Mouse (Mus musculus) thymus, postnatal 0 days (tissue): ENCODE data around the gene Slit3. TPM values are rescaled to one million over a fixed set of nuclear protein-coding genes. Genes with fewer than 3 reads are reported as not detected.
A peak's percentile ranks its signal among the peaks of the same experiment; 100 is the strongest.

Experiments
- DNase-seq: peaks from one replicate; pipeline ENCODE4 v3.0.0-alpha.2; 2015; ENCODE audit warnings: low spot score
- polyA plus RNA-seq: library from polyadenylated mRNA; unstranded; fragments of >200 nt; fragmentation: Nextera tagmentation; extraction: Ambion mirVana; gene quantifications from 2 replicates; pipeline ENCODE4 v1.2.1, GENCODE M21; 2015

Gene Slit3
- polyA plus RNA-seq, 1 experiment from 2014 or later, result 2.1 TPM

DNA sequence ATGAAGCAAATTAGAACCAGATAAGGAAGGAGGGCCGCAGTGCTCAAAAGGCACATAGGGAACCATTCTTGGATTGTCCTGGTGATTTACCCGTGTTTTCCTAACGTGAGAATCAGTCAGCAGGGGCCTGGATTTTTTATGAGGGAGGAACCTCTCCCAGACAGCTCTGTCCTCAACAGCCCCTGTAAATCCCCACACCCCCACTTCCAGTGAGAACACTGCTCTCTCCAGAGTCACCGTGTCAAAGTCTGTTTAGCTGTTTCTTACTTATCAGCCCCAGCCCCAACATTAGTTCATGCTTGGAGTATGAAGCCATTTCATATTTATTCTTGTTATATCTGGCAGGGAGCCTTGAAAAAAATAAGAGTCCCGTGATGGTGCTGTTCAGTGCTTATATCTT lies 272.8 kb downstream of the Slit3 start:
- DNase-seq, result no peak

DNA sequence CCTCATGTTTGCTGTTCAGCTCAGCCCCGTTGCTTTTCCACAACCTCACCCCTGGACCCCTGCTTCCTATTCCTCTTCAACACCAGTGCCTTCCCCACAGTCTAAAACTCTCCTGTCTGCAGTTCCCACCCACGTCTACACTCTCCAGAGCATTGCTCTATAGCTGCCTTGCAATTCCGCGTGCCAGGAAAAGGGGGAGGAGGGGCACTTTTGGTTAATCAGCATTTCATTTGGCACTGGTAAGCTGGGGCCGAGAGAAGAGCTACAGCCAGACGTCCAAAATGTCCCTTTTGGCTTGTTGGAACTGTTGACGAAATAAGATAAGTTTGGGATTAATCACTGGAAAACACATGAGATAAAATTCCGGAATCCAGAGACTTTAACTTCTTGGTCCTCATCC lies 274.4 kb downstream of the Slit3 start:
- no peak for DNase-seq

DNA sequence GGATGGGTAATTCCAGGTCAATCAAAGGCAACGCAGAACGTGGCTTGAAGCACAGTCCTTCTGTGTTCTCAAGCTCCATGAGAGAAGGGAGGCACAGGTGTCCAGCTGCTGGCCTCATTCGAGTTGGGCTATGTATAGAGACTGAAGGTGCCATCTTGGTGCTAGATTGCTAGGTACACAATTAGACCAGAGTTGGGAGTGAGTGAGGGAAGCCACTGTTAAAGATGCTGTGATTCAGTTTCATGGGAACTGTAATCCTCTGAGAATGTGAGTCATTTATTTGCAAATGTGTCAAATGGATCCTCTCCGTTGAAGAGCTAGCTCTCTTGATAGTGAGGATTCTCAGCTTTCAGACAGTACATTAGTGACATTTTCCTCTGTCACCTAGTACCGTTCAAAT lies 277.3 kb downstream of the Slit3 start:
- no peak for DNase-seq

DNA sequence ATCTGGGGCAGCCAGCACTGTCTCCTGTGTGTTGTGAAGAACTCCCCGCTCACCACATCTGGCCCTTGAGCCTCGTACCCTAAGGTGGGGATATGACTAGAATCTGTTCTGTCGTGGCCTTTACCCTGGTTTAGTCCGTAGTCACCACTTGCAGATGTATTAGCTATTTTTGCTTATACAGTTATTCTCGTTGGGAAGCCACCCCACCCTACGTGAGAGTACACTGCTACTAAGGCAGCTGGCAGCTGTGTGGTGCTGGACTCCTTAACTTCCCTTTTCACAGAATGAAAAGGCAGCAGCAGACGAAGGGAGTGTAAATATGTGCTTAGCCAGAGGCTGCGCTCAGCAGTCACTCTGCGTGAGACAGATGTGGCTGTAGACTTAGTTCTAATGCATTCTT lies 282.5 kb downstream of the Slit3 start:
- no peak for DNase-seq

DNA sequence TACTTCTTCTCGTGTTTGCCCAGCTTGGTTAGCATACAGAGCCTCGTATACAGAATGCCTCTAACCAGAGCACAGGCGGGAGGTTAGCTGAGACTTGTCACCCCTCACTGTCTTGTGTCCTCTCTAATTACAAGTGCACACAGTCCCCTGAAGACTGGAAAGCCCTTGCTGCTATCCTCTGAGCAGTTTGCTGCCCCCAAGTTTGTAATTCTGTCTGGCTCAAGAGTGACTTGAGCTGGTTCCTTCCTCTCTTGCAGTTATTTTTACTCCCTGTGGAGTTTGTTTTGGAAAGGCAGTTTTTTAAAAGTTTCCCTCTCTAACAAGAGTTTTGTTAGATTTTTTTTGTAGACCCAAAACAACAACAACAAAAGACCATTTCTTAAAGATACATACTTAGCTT lies 285.0 kb downstream of the Slit3 start:
- DNase-seq, result no peak

DNA sequence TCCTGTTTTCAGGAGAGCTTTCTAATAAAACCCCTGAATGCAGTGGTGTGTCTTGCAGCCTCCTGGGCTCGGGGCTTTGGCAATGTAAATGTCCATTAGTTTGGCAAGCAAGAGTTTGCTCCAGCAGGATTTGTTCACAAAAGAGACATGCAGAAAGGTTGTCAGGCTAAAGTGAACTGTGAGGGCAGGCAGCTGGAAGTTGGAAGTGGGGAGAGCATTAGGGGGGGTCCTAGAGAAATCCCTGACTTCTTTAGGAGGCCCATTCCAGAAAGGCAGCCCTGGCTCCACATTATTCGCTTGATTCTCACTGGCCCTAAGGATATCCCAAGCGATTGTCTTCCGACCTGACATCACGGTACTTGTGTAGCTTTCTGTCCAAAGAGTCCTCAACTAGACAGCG lies 285.5 kb downstream of the Slit3 start:
- no peak for DNase-seq

GRCm38 (mm10) chr11:35407341-35408154 lies 286.5 kb downstream of the Slit3 start:
- peak; percentile 54 for DNase-seq

- DNase-seq, result no peak
Observed at GRCm38 (mm10) chr11:35410431-35410830, 289.4 kb downstream of the Slit3 start.

DNA sequence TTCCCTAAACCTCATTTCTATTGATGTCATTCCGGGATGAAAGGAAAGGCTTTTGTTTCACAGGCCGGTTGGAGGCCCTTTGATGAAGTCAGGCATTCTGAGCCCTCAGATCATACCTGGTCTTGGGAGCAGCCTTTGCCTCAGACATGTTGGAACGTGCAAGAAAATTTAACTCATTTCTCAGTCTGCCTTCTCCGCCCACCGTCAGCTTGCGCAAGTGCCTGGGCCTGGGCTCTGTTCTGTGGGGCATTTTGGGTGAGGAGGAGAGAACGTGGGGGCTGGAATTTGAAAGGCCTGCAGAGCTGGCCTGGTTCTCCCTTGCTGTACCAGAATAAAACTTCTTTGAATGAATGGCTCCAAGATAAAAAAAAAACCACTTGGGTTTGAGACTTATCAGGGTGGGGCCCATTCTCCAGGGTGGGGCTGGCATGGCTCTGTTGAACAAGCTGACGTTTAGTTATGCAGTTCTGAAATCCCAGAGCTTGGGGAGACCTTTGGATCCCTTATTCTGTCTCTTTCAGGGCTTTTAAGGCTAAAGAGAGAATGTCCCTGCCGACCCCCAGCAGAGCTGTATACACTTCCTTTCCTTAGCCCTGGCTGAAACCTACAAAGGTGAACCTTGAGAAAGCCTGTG lies 294.9 kb downstream of the Slit3 start:
- DNase-seq, result no peak

DNA sequence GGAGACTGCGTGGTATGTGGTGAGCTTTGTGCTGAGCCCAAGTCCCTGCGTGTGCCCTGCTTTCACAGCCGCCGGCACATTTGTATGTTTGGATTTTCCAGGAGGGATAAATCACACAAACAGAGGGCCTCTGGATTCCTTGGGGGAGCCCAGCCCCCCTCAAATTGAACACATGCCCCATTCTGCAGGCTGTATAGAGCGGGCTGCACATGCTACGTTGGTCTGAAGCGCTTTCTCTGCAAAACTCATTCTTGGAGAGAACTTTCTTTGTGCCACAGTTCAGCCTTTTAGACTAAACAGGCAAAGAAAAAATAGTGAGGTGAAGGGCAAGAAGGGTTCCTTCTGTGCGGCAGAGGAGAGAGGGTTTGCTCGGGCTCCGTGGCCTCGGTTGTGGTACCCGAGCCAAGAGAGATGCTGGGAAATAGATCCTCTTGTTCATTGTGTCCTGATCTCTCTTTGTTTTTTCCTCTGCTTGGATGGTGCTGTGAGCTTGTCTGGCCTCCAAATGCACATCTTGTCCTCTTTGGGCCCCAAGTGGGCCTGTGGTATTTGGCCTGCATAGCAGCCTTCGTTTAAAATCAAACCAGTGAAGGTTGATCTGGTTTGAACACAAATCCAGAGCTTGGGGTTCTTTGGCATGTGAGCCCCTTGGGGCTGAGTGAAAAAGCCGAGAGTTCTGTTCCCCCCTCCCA lies 295.5 kb downstream of the Slit3 start:
- no peak for DNase-seq

DNA sequence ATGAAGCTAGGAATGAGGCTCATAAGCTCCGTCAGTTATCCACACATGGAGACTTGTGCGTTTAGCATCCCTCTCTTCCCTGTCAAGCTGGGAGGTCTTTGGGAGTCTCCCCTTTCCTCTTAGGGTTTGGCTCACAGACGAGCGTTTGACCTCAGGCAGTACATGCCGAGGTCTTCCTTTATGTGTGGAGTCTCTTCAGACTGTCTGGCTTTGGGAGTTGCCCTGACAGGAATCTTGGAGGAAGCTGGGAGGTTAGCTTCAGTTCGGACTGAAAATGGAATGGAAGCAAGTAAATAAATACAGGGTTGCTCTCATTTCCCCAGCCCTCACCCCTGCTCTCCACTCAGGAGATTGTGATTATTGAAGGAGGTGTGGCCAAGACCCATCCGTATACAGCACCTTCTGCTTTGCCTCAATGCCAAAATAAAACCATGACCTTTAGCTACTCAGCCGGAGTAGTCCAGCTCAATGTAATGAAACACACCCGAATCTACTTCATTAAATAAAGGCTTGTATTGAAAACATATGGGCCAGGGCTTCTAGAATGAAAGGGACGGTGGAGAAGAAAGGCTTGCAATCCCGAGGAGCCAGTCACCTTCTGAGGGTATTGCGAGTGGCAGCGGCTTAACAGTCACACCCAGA lies 297.0 kb downstream of the Slit3 start:
- DNase-seq, result no peak

DNA sequence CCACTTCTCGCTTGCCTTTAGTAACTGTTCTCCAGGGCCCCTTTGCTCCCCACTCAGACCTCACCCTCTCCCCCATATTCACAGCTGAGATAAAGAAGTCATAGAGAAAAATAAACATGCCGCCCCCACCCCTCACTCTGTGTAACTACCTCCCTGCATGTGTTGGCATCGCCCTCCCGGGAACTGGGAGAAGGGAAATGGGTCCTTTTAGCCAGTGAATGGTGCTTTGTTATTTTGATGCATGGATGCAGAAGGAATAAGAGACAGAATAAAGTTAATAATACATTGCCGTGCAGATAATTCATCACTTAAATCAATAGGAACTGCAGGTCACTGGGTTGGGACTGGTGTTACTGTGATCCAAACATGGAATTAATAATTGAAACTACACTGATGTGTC lies 298.0 kb downstream of the Slit3 start:
- DNase-seq, result no peak

- DNase-seq, result no peak
Observed at GRCm38 (mm10) chr11:35421728-35422127, 300.7 kb downstream of the Slit3 start.

DNA sequence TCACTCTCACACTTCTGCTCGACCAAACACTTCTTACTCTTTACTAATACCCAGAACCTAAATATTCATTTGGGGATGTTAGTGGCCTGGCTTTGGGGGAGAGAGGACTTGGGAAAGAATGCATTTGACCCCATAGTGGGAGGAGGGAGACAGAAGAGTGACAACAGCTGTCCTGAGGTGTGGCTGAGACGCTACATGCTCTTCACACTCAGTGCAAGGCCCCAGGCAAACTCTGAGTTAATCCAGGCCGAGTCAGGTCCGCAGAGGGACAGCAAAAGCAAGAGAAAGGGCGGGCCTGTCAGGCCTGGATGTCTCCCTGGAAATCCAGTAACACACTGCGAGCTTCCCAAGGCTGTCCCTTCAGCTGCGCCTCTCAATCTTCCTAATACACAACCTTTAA lies 307.0 kb downstream of the Slit3 start:
- no peak for DNase-seq

DNA sequence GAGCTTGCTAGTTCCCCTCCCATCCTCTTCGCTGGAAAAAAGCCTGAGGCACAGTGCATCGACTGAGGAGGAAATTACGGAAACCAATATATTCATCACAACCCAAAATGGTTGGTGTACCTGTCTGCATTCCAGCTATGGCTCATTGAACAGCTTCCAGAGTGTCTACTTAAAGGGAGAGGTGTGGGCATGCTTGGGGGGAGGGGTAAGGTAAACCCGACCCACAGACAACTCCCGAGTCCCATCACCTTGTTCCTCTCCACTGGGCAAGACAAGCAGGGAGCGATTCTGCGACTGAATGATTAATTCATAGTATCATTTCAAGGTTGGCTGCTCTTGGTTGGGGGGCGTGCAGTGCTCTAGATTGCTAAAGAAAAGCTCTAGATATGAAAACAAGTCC lies 310.1 kb downstream of the Slit3 start:
- no peak for DNase-seq

DNA sequence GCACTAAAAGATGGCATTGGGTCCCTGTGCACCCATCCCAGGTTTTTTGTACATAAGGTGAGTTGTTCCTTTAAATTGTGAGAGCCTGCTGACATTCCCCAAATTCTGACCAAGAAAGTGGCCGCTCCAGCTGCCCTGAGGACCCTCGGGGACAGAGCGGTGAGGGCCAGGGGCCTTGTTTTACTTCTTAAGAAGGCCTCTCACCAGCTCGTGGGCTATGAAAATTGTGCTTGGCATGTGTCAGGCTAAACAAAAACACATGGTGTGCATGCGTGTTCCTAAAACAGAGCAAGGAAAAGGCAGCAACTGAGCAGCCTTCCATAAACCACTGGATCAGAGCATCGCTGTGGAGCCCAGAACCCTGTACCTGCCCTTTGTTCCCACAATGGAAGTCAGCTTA lies 316.5 kb downstream of the Slit3 start:
- no peak for DNase-seq

DNA sequence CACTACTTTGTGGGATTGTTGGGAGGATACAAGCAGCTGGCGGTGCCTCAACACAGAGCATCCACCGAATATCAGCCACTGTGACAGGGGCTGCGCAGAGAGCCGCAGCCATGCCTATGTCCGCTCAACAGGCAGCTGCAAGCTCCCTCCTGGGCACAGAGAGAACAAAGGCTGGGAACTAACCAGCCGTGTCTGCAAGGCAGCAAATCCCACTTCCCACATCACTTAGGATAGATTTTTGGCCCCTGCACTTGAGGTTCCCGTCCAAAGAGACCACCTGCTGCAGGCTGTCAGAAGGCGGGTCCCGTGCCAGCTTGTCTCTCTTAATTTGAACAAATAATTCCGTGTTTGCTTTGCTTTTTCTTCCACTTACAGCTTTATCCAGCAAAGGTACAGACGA lies 319.2 kb downstream of the Slit3 start:
- DNase-seq, result no peak

DNA sequence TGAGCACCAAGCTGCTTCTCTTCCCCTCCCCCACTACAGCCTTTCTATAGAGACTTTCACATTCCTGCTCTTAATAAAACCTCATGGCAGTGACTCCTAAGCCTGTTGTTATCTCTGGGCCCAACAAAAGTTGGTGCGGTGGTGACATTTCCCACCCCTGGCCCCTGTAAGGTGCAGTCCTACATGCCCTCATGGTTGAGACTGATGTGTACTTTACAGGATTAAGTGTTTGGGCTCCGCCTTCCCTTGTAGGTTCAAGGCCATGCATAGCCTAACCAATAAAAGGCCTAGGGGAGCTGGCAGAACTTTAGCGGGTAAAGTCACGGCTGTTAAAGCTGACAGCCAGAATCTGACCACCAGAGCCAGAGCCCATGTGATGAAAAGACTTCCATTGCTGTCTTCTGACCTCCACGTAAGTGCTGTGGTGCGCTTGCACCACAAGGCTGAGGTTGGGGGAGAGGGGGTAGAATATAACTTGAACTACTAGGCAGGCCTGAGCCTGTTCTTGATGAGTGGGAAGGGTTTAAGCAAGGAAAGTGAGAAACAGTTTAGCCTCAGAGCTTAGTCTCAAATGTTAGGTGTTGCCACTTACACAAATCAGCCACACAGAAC lies 323.6 kb downstream of the Slit3 start:
- no peak for DNase-seq

DNA sequence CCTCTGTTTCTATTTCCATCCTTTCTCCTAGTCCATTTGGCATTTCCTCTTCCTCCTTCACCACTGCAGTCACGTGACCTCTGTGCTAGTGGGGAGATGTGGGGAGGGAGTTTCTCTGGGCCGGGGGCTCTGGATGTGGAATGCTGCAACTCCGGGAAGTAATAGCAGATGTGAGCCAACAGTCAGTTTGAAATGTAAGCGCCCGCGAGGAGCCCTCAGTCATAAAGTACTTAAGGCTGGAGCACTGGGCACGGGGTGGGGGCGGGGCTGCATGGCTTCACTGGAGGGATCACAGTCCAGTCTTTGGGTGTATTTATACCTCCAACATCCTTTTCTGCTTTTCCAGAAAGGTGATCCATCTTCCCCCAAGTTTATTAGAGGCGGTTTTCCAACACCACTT lies 326.9 kb downstream of the Slit3 start:
- no peak for DNase-seq

DNA sequence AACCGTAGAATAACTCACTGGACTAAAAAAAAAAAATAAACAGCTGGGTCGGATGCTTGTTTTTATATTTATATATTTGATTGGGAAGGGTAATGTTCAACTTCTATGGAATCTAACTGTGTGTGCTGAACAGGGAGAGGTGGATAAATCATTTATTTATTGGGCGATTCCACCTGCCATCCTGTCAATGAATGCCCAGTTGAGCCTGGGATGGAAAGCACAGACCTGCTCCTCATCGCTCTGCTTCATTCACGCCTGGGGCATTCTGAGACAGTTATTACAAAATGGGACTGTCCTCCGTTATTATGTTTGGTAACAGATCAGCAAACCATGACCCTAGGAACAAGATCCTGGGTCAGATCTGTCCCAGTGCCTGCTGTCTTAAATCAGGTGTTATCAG lies 328.2 kb downstream of the Slit3 start:
- DNase-seq, result no peak

DNA sequence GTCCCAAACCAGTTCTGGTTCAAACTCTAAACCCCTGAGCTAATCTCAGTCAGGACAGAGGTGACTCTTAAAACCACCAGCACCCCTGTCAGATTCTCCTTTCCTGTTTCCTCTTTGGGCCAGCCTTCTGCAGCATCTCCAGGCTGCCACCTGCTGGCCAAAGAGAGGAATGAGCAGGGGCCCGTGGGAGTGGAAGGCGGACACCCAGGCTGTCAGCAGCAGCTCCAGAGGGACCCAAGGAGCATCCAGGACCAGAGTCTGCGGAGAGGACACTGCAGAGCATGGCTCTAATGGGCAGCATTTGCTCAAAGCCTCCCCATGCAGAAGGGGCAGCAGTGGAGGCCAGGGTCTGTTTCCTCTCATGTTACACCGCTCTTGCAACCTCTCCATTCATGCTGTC lies 330.6 kb downstream of the Slit3 start:
- peak; percentile 73 for DNase-seq

GRCm38 (mm10) chr11:35452413-35452812 lies 331.4 kb downstream of the Slit3 start:
- DNase-seq, result peak; percentile 5
